Mouse (Mus musculus) heart, adult 18-20 months (tissue): ENCODE measurements around the gene Gm8180. TPM values are rescaled to one million over a fixed set of nuclear protein-coding genes. Genes with fewer than 3 reads are reported as not detected.
A peak's percentile ranks its signal among the peaks of the same experiment; 100 is the strongest.
"Not testable (repeated sequence)": the region's sequence is repeated elsewhere in the genome, so short reads cannot be mapped to it uniquely, and the experiment has no call there.

Source experiments
- DNase-seq, 2 experiments: peaks; one replicate each; pipeline ENCODE4 v3.0.0; 2021 to 2022; ENCODE audit warnings: mixed read lengths in 1 of 2
- long read RNA-seq, 2 experiments: library from polyadenylated mRNA; stranded (forward); transcript quantifications; one replicate each; pipeline ENCODE4 v2.0.0; 2021
- total RNA-seq, 2 experiments: library from RNA; stranded (reverse); gene quantifications; 2 replicates each; pipeline ENCODE4 v1.2.3; 2021

Gene Gm8180
- total RNA-seq = not detected
- long read RNA-seq, experiment 1 = 0 reads
- long read RNA-seq, experiment 2 = 0 reads

DNA sequence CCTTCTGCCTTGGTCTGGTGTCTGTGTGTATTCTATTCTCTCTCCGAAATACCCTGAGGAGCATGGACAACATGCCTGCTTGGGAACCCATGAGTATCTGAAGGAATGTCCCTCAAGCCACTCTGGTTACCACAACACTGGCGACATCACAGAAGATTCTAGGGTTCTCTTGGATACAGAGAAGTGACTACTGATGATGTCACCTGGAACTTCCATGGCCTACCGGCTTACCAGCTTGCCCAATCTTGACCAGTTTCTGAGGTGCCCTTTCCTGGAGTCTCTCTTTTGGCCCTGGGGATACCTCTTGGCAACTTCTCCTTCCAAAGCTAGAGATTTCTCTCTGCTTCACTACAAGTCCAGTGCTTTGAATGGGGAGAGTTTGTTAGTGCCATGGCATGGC, at the start of gene Gm8180:
TSS of gene Gm8180 (minus strand) at position 101 of the 400 bp plus-strand sequence.
- DNase-seq = not testable (repeated sequence)

DNA sequence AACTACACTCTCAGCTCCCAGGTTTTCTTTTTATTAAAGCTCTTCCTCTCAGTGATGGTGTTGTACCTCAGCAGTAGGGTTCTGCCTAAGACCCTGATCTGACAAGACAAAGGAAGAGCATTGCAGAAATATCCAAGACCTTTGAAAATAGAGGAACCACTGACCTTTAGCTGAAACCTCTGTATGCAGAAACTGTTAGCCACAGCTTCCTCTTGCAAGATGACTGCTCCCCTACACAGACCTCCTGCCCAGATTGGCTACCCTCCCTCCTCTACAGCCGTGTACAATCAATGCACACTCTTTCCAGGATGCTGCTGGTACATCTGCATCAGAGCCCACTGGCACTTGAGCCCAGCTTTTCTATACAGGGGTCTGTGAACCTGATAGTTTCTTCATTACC, 45.8 kb upstream of the Gm8180 start:
- DNase-seq = peak in 1 of 2 experiments; percentile 27

DNA sequence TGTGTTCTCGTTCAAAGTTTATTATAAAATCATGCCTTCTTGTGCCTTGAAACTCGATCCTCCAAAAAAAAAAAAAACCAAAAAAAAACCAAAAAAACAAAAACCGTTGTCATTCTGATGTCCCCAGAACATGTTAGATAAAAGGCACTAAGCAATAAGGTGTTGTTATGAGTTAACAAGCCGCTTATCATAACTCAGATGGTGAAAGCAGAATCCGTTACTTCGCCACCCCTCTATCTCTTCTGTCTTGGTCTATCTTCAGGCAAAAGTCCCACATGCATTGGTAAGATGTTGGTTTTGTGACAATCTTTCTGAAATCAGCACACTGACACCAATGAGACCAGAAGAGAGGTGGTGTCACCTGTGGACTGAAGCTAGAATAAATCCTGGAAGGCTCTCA, 39.6 kb upstream of the Gm8180 start:
- not testable (repeated sequence) for DNase-seq

DNA sequence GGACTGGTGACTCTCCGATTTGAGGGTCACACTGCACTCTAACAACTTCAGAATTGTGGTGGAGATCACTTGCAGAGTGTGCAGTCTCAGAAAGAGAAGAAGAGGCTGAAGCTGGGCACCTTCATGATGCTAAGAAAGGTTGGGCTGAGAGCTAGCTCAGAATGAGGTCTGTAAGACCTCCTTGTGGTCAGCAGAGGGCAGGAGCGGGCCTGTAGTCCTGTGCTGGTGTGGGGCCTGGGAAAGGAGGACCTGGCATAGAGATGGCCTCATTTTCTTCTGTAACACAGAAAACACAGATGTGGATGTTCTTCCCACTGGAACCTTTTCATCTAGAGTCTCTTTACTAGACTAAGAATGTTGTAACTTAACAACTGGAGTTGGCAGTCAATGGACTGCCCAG, 37.3 kb upstream of the Gm8180 start:
- not testable (repeated sequence) for DNase-seq

DNA sequence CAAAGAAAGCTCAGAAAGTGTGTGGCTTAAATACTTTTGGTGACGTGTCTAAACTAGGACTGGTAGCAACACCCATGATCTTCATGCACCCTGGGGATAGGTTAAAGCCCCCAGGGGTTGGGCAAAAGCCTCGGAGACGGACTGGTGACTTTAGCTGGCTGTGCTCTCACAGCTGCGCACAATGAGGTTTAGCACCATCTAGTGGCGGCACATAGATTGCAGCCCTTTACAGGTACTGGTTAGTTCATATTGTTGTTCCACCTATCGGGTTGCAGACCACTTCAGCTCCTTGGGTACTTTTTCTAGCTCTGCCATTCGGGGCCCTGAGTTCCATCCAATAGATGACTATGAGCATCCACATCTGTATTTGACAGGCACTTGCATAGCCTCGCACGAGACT, 27.9 kb upstream of the Gm8180 start:
- DNase-seq = peak in 1 of 2 experiments; percentile 45

DNA sequence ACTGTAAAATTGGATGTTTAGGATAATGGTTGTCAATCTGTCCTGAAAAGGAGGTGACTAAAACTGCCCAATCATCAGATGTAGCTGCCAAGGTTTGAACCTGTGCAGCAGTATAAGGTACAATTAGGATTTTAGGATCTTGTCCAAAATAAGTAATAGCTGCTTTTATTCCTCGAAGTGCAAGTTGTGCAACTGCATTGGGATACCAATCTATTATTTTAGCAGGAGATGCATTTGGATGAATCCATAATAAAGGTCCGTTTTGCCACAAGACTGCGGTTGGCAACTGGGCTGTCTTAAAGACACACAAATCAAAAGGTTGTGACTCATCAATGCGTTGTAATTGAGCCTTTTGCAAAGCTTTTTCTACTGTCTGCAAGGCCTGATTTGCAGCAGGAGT, 23.6 kb upstream of the Gm8180 start:
- not testable (repeated sequence) for DNase-seq

DNA sequence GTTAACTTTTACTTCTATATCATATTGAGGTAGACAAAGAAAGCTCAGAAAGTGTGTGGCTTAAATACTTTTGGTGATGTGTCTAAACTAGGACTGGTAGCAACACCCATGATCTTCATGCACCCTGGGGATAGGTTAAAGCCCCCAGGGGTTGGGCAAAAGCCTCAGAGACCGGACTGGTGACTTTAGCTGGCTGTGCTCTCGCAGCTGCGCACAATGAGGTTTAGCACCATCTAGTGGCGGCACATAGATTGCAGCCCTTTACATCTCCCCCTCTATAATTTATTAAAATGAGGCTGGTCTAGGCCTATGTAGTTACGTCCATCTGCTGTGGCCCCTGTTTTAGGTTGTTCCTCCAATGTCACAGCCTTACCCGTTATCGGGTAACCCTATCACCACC, 19.9 kb upstream of the Gm8180 start:
- not testable (repeated sequence) for DNase-seq

DNA sequence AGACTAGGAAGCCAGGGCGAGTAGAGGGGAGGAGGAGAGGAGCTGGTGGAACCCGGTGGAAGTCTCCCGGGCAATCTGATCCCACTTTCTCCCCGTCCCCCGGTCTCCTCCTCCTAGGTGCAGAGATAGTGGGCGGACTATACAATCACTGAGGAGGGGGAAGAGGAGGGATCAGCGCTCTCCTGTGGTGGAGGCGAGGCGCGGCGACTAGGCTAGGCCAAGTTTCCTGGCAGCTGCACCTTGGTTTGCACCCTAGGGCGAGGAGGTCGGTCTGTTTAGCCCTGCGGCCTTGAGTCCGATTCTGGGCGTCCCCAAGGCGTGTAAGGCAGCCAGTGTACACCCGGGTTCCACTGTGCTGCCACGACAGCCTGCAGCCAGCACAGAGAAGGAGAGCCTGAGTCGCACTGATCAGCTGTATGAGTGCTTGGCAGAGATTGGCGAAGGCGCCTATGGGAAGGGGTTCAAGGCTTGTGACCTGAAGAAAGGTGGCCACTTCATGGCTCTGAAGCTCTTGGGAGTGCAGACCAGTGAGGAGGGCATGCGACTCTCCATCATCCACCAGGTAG, 12.4 kb upstream of the Gm8180 start:
- DNase-seq = not testable (repeated sequence)

DNA sequence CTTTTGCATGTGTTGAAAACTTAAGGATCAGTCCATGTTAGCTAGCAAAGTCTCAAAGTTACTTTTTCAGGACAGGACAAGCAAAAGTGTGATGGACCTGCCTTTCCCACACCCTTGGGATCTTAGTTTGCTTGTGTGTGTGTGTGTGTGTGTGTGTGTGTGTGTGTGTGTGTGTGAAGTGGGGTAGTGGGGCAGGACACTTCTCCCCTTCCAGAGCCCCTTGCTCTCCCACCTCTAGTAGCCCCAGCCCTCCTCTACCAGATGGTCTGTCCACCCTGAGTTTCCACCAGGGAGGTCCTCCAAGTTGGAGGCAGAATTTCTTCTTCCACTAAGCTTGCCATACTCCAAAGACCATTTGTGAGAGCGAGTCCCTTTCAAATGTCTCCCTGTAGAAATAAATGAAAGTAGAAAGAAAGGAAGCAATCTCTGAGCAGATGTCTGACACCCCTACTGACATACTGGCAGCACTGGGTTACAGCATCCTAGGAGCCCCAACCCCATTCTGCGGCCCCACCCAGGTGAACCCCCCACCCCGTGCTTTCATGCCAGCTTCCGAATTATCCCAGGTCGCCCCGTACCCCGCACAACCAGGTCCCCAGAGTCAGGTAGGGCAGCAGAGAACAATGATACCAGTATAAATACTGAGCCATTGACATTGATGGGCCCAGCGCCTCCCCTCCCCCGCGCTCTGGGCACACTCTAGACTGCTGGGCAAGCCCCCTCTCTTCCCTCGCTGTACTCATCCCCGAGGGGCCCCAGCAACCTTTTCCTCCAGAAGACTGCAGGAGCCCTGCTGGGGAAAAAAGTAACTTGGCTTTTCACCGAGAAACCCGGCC, 11.7 kb upstream of the Gm8180 start:
- DNase-seq = no peak

DNA sequence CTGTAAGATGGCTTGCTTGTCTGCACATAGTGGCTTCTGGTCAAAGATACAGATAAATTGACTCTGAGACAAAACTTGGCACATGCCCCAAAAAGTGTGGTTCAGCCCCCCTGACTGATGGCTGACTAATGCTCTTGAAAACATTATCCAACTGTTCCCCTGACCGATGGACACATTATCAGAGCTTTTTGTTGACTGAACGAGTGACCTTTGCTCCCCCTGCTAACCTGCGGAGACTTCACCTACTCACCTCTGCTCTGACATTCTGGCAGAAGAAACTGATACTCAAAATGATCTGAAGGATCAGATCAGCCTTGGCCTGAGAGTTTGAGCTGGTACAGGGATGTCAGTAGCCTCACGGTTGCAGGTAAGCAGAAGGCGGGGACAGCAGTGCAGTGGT, 9.3 kb upstream of the Gm8180 start:
- DNase-seq = not testable (repeated sequence)

DNA sequence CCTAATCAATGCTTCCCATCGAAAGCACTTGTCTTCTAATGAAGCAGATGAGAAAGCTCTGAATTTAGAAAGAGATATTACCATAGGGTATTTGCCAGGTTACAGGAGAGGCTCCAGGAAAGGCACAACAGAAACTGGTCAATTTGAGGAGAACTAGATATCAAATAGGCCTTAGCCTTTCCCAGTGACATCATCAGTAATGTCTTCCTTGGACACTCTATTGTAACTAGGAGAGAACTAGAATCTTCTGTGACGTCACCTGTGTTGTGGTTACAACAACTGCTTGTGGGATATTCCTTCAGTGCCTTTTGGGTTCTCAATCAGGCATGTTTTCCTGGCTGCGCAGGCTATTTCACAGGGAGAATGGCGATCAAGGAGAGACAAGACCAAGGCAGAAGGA, 37.0 kb downstream of the Gm8180 start, which contains the start of gene Gm6526:
TSS of gene Gm6526 (plus strand) at position 301 of the 400 bp plus-strand sequence.
- not testable (repeated sequence) for DNase-seq

Other genes starting within 250 kb of the Gm8180 start
- gene Gm5799, start 241.2 kb downstream of the Gm8180 start, total RNA-seq = not detected
- gene Gm17654, start 205.6 kb downstream of the Gm8180 start, total RNA-seq = not detected
- not detected for gene Gm10375, start 176.7 kb downstream of the Gm8180 start, total RNA-seq
- gene Gm8165, start 107.5 kb downstream of the Gm8180 start, total RNA-seq = not detected
- gene Gm7324, start 86.9 kb downstream of the Gm8180 start, total RNA-seq = 1 to 10 TPM; 1.1 to 1.2 TPM
- gene Gm16506, start 57.3 kb downstream of the Gm8180 start, total RNA-seq = not detected
- not detected for gene Gm6526, start 36.9 kb downstream of the Gm8180 start, total RNA-seq
- gene Ear1, start 90.8 kb upstream of the Gm8180 start, total RNA-seq = not detected
- not detected for gene Ear10, start 138.8 kb upstream of the Gm8180 start, total RNA-seq
- 1 to 10 TPM; 4.2 to 4.5 TPM for gene Gm8113, start 140.6 kb upstream of the Gm8180 start, total RNA-seq
- not detected for gene Ang5, start 172.3 kb upstream of the Gm8180 start, total RNA-seq
- not detected for gene Ang6, start 217.5 kb upstream of the Gm8180 start, total RNA-seq